Mouse (Mus musculus): ENCODE results near the gene Efemp1. TPM values are rescaled to one million over a fixed set of nuclear protein-coding genes. Genes with fewer than 3 reads are reported as not detected.

The Efemp1 gene
- 10 to 100 TPM in 1 of 2 experiments, 1 to 10 TPM in 1; 8.0 to 12.4 TPM for total RNA-seq (2021)
- long read RNA-seq, experiment 1, transcript Efemp1-201 (11 exons, 2,037 nt): major isoform, 10 of 13 reads
- long read RNA-seq, experiment 1, partial matches to known transcripts: 1 of 13 reads
- long read RNA-seq, experiment 1, other reads (novel, unspliced or antisense): 2 of 13 reads
- long read RNA-seq, experiment 2, partial matches to known transcripts: 0 of 2 reads
- long read RNA-seq, experiment 2, other reads (novel, unspliced or antisense): 1 of 2 reads

DNA sequence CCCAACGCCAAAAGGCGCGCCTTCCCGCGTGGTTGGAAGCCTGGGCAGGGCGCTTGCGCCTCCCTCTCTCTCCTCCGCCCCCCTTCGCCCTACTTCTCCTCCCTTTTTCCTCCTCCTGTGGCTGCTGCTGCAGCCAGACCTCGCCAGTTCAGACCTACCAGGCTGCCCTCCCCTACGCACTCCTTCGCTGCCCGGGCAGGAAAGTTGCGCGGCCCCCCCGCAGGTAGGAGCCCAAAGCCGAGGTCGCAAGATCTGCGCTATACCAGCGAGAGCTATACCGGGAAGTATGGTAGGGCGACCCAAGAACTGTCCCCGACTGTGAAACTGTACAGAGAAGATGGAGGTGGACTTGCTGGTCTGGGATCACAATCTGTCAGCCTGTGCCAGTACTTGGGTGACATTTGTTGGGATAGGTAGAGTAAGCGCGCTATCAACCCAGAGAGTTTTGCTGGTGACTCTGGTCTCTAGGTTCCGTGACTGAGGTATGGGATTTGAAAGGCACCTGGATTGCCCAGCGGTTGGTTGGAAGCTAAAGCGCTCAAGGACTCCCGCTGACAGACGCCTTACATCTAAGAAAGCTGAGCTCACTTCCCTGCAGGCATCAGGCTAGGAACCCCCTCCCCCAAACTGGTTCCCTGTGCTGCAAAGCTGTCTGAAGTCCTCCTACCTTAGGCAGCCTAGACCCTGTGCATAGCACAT lies at the start of gene Efemp1:
Efemp1 (plus strand) TSS at position 103 of the 699 bp plus-strand sequence.
- peak within 1 kb of the TSS; percentile 68 for H3K4me3 ChIP-seq
- no peak for TF ChIP-seq CTCF (IDR thresholded peaks at IDR 0.05)
- intact Hi-C loops (cut with DNase I): no loop called here
- peak within 1 kb of the TSS; percentile 46 for H3K27ac ChIP-seq
- DNase-seq: peak; percentile 50

DNA sequence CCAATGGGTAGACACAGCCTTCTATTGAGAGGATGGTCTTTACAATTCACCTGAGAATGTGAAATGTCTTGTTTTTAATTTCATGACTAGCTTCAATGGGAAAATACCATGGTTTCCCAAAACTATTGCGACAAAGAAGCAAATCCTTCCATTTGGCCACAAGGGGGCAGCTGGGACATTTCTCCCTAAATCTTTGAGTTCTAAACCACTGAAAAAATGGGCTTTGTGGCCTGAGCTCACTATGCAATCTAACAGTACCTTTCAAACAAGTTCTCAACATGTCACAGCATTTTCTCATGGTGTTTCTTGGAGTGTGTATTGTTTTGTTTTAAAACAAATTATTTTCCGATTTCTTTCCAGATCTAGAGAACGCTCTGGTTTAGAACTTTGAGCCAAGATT lies 44.3 kb upstream of the Efemp1 start:
- no peak overlapping the region for H3K4me3 ChIP-seq
- intact Hi-C loops (cut with DNase I): no loop called here
- no peak overlapping the region for H3K27ac ChIP-seq
- DNase-seq: no peak
- peak; percentile 54 for TF ChIP-seq CTCF (IDR thresholded peaks at IDR 0.05)

DNA sequence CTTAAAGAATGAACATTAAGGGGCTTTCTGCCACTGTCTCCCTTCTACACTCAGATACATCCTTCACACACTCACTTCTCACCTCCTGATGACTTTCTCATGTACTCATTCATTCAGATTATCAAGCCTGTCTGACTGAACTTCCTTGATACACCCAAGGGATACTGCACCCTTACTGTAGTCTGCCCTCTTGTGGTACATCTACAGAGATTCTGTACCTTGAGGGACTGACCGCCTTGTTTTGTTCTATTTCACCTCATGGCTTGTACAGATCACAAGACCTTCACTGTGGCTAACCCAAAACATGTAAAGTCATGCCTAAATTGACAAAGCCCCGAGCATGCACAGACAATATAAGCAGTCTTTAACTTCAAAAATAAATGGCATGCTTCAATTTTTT lies 41.1 kb upstream of the Efemp1 start:
- no peak overlapping the region for H3K27ac ChIP-seq
- no peak overlapping the region for H3K4me3 ChIP-seq
- intact Hi-C loops (cut with DNase I): loop anchor here (5.0 kb wide), 1 partner anchor 200 kb away; no protein-coding TSS in a partner anchor
- TF ChIP-seq CTCF (IDR thresholded peaks at IDR 0.05): peak; percentile 44
- no peak for DNase-seq

DNA sequence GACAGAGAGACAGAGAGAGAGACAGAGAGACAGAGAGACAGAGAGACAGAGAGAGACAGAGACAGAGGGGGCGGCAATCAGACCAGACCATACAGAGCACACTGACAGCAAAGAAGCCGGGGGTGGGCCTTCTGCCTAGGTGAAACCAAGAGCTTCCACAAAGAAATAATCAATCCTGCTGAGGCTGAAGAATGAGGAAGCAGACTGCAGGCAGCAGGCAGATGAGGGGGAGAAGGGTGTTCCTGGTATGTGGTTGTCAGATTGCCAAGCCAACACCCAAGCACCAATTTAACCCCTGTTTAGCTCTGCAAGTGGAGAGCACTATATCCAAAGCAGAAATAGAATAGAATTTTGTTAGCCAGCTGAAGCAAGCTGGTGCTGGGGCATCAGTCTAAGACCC lies 40.4 kb upstream of the Efemp1 start:
- no peak overlapping the region for H3K27ac ChIP-seq
- intact Hi-C loops (cut with DNase I): loop anchor here (5.0 kb wide), 1 partner anchor 200 kb away; no protein-coding TSS in a partner anchor
- TF ChIP-seq CTCF (IDR thresholded peaks at IDR 0.05): no peak
- no peak for DNase-seq
- H3K4me3 ChIP-seq: no peak overlapping the region

DNA sequence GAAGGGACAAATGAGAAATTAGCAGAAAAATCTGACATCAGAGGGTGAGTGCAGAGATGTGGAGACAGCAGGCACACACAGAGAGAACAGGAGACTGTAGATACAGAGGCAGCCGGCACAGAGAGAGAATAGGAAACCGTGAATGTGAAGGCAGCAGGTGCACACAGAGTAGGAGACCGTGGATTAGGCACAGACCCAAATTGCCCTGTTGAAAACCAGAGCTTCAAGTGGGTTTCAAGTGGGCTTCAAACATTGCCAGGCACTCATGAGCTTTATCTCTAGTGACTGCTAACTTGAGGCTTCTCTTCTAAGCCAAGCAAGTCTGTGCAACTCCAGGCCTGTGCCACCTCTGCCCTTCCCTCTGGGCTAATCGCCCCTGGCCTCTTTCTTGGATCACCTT lies 35.6 kb upstream of the Efemp1 start:
- TF ChIP-seq CTCF (IDR thresholded peaks at IDR 0.05): no peak
- intact Hi-C loops (cut with DNase I): no loop called here
- no peak for DNase-seq
- Histone ChIP-seq H3K4me3 (no peak overlapping the region), H3K27ac (no peak overlapping the region)

DNA sequence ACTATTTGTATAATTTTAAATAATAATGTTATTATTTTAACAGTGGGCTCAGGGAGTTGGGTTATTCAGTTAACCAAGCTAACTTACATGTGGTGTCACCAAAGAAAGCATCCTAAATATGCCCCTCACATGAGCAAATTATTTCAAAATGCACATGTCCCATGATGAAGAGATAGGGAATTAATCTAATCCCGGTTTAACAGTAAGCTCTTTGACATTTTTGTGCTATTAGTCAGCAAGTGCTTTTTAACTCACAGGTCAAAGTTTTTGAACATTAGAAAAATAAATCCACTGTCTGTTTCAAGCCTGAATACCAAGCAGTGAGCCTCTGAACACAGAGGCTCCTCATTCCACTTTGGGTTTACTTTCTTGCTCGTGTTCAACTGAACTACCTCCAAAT lies 26.1 kb upstream of the Efemp1 start:
- no peak overlapping the region for H3K27ac ChIP-seq
- no peak for TF ChIP-seq CTCF (IDR thresholded peaks at IDR 0.05)
- intact Hi-C loops (cut with DNase I): no loop called here
- DNase-seq: no peak
- H3K4me3 ChIP-seq: no peak overlapping the region

DNA sequence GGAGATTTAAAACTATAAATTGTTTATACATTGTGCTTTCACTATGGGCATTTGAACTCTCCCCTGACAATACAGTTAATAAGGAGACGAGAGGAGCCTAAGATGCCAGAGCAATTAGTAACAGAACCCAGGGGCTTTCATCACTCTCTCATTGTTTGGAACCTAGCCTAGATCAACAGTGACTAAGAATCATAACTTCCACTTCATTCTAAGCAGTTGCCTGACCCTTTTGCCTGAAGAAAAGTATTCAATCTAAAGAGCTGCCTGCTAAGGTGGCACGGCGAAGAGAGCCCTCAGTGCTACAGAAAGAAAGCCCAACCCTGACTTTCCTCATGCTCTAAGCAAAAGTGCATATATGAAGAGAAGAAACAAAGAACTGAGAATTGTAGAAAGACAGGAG lies 19.2 kb upstream of the Efemp1 start:
- DNase-seq: no peak
- intact Hi-C loops (cut with DNase I): no loop called here
- TF ChIP-seq CTCF (IDR thresholded peaks at IDR 0.05): no peak

DNA sequence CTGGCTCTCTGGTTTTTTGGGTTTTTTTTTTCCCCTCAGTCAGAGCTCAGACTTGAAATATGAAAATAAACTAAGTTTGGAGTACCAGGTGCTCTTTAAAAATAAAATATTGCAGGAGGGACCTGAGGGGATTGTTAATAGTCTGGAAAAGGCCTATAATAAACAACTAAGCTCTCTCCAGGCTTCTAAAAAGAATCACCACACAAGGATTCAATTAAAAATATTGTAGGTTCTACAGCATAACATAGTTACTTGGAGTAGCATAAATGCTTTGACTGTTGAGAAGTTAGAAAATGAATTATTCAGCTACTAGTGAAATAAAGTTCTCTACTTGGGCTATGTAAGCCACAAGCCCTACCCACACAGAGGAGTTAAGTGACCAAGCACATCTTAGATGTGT lies 17.9 kb upstream of the Efemp1 start:
- intact Hi-C loops (cut with DNase I): no loop called here
- no peak overlapping the region for H3K27ac ChIP-seq
- DNase-seq: no peak
- TF ChIP-seq CTCF (IDR thresholded peaks at IDR 0.05): no peak
- H3K4me3 ChIP-seq: no peak overlapping the region

More for the DNA sequence above, 19.2 kb upstream of the Efemp1 start:
- Histone ChIP-seq H3K27ac (no peak overlapping the region), H3K4me3 (no peak overlapping the region)

DNA sequence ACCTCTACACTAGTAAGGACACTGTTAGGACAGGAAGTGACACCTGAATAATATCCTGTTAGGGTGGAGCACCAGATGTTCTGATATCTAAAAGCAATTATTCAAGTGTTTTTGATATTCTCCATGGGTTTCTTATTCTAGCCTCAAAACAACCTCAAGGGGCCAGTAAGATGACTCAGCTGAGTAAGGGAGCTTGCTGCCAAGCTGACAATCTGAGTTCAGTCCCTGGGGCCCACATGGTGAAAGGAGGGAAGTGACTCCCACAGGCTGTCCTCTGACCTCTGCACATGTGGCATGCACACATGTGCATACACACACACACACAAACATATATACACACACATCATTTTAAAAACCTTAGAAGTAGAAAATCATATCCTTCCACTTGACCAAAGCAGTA lies 3.2 kb upstream of the Efemp1 start:
- no peak overlapping the region for H3K4me3 ChIP-seq
- intact Hi-C loops (cut with DNase I): no loop called here
- no peak overlapping the region for H3K27ac ChIP-seq
- DNase-seq: no peak
- TF ChIP-seq CTCF (IDR thresholded peaks at IDR 0.05): no peak

DNA sequence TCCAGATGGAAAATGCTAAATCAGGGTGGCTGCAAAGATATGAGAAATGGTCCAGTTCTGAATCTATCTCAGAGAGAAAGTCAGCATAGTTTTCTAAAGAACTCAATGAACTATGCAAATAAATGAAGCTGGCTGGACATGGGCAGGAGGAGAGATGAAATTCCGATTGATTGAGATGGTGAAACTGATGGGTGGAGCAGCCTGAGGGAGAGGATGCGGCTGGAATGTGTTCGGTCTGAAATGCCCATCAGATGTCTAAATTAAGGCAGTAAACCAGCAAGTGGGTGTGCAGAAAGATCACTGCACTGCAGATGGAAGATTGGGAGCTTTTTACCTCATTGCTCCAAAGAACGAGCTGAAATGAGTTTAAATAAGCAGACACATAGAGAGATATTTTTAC lies 1.4 kb upstream of the Efemp1 start:
- intact Hi-C loops (cut with DNase I): no loop called here
- no peak for DNase-seq
- no peak for TF ChIP-seq CTCF (IDR thresholded peaks at IDR 0.05)
- H3K4me3 ChIP-seq: no peak overlapping the region
- H3K27ac ChIP-seq: no peak overlapping the region

DNA sequence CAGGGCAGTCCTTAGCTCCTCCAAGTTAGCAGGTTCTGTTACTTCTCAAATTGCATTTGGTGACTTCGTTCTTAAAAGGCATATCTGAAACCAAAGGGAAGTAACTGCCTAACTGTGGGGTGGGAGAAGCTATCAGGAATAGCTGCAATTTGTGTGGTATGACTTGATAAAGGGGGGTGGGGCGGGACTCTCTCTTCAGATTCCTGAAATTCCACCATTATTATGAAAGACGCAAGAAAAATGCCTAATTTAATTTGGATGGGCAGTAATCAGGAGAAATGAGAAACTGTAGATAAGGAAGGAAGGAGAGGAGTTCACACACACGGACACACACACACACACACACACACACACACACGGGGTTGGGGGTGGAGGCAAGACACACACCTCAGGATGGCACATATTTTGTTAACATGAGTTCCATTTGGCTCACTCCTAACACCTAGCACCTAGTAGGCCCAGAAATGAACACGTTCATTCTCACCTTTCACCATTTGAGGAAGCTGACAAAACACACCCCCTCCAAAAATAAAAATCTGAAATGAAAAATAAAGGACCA lies 564 bp upstream of the Efemp1 start:
- intact Hi-C loops (cut with DNase I): no loop called here
- H3K4me3 ChIP-seq: peak overlapping the region; percentile 68; the same call in 1 of the 2 replicates
- TF ChIP-seq CTCF (IDR thresholded peaks at IDR 0.05): no peak

DNA sequence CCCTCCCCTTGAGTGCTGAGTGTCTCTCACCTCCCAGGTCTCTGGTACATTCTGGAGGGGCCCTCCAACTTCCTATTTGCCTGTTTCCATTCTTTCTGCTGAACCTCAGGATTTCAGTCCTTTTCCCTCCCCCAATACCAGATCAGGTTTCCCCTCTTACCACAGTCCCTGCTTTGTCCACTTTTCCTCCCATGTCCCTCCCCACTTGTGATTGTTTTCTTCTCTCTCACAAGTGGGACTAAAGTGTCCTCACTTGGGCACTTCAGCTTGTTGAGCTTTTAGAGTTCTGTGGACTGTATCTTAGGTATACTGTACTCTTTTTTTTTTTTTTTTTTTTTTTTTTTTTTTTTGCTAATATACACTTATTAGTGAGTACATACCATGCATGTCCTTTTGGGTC lies 6.1 kb downstream of the Efemp1 start:
- no peak for DNase-seq
- intact Hi-C loops (cut with DNase I): no loop called here

More for the DNA sequence above, 564 bp upstream of the Efemp1 start:
- no peak overlapping the region for H3K27ac ChIP-seq
- DNase-seq: no peak

DNA sequence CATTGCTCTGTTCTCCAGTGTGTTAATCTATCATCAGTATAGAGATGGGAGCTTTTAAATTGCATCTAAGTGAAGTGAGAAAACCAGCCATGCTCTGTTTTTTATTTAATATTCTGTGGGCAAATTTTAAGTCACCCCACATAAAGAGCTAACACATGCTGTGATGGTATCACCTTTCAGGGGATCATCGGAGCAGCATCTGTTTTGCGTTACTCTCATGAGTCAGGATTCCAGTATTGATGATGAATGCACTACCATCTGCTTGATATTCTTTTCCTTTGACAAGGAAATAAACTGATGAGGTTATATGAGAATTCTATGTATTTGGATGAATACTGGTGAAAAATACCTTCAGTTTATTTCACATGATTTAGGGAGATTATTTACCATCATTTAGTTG lies 16.1 kb downstream of the Efemp1 start:
- Histone ChIP-seq H3K27ac (no peak overlapping the region), H3K4me3 (no peak overlapping the region)
- TF ChIP-seq CTCF (IDR thresholded peaks at IDR 0.05): no peak
- intact Hi-C loops (cut with DNase I): no loop called here
- DNase-seq: no peak

More for the DNA sequence above, 6.1 kb downstream of the Efemp1 start:
- no peak for TF ChIP-seq CTCF (IDR thresholded peaks at IDR 0.05)
- H3K27ac ChIP-seq: no peak overlapping the region
- no peak overlapping the region for H3K4me3 ChIP-seq
